Mouse (Mus musculus) thymus, postnatal 4 days (tissue): ENCODE measurements at regions not wholly inside any gene's neighbourhood (a gene's known extent, or its start where the extent isn't known, plus 50 kb on each side); places are given as distances from the start of the nearest gene placed in this dataset.
"Not testable (repeated sequence)": the region's sequence is repeated elsewhere in the genome, so short reads cannot be mapped to it uniquely, and the experiment has no call there.

Experiments
- DNase-seq: peaks from one replicate; pipeline ENCODE4 v3.0.0; 2021

- no peak for DNase-seq
Observed at GRCm38 (mm10) chr10:56788081-56788480, 411.0 kb downstream of the Gja1 start.

- no peak for DNase-seq
Observed at GRCm38 (mm10) chr10:56793074-56793473, 415.9 kb downstream of the Gja1 start.

GRCm38 (mm10) chr10:56795396-56795795 lies 418.3 kb downstream of the Gja1 start:
- DNase-seq: no peak

DNA sequence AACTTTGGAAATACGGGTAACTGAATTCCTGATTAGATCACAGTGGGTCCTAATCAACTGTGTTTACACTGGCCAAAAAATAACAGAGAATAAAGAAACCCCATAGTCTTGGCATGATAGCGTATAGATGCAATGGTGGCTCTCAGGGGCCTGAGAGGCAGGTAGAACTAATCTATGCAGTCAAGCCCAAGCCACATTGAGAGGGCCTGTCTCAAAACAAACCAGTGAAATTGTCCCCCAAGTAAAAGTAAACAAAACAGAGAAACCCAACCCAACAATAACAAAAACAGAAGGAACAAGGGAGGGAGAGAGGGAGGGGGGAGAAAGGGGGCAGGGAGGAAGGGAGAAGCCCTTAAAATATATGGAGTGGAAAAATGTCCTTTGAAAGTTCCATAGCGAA lies 422.2 kb downstream of the Gja1 start:
- DNase-seq: no peak

DNA sequence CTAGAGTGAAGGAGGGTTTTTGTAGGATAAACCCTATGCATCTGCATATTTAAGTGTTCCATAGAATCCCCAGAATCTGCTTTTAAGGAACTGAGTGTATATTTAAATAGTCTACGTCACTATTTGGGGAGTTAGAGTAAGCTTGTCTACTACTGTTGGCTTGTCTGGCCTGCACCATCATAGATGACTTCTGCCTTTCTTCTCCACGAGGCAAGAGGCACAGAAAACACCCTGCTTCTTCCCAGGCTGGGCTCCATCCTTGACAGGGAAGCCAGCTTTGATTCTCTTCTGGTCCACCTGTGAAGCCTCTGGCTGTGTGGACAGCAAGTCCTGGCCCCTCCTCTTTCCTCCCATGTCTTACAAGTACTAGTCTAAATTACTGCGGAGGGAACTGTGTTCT lies 422.6 kb downstream of the Gja1 start:
- no peak for DNase-seq

- no peak for DNase-seq
Observed at GRCm38 (mm10) chr10:56809006-56809405, 431.9 kb downstream of the Gja1 start.

GRCm38 (mm10) chr10:56822158-56822557 lies 445.0 kb downstream of the Gja1 start:
- no peak for DNase-seq

DNA sequence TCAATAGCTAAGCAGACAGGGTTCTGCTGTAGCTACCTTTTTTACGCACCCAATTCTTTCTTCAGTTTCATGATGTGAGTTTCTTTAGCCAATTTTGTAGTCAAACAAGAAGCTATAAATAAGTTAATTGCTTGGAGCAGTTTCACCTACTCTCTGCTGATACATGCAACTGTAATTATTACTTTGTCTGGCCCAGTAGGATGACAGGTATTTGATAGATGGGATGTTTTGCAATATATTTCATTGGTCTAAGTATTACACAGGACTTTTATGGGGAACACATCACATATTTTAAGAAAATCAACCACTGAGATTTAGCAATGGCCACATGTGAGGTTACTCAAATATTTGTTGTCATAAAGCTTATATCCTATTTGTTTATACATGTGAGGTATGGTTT lies 454.2 kb downstream of the Gja1 start:
- no peak for DNase-seq

- no peak for DNase-seq
Observed at GRCm38 (mm10) chr10:56831966-56832365, 454.8 kb downstream of the Gja1 start.

DNA sequence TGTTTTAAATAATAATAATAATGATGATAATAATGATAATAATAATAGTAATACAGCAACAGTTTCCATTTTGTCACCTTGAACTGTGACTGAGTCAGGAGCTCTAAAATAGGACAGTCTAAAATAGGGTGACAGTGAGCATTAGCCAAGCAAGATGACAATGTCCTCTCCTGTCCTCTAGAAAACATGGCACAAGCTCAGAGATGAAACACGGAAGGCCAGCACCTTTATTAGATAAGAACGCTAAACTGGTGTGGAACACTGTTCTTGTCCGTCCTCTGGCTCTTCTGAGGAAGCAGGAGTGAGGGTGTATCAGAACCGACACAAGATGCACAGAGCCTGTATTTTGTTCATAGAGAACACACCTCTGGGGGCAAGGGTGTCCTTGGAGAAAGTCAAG lies 459.0 kb downstream of the Gja1 start:
- no peak for DNase-seq

DNA sequence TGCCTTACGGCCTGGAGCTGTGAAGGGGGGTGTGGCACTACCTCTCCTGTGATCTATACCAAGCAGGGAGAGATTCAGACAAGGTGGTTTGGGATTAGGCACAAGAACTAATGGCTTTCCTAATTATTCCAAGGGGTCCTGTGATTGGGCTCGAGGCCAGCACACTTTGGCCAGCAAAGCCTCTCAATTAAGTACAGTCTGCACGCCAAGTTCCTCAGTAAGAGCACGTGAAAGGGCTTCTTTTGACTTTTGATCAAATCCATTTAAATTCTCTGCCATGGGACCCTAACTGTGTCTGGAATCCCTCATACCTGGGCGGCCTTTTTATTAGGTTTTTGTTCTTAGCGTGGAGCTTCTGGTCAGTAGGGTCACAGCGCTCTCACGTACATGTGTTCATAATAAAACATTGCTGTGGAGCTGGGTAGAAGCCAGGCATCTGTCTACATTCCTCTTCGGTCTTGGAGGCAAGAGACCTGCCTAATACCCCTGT lies 461.9 kb downstream of the Gja1 start:
- DNase-seq: no peak

- DNase-seq: no peak
Observed at GRCm38 (mm10) chr10:56839545-56839944, 462.4 kb downstream of the Gja1 start.

DNA sequence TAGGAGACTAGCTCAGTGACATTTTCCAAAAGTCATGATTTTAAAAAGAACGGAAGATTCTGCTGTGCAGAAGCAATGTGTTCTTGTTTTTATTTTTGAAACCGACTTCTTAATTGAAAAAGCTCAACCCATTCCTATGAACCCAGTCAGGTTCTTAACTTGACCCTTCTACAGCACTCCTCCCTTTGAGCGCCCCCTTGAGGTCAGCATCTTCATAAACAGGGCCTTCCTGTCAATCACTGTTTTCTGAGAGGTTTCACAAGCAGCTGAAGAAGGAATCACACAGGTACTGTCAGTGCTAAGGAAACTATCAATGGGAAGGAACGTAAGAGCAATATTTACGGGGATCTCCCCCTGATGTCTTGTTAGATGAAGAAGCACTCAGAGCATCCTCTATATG lies 463.6 kb downstream of the Gja1 start:
- DNase-seq: peak; percentile 55

DNA sequence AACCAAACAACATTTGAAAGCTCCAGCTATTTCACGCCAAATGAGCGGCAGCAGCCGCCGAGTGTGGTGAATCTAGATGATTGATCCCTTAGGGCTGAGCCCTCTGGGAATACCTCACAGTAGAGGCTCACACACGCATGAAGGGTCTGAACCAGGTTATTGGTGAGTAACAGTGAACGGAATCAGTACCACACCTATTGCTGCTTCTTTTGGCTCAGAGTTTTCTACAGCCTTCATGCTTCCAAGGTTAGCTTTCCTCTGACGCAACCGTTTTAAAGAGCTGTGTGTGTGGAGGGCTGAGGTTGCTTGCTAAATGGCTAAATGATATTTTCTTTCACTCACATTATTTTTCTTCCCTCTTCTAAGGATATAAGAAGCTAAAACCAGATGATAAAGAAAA lies 464.4 kb downstream of the Gja1 start:
- no peak for DNase-seq

GRCm38 (mm10) chr10:56841973-56842372 lies 464.8 kb downstream of the Gja1 start:
- no peak for DNase-seq

DNA sequence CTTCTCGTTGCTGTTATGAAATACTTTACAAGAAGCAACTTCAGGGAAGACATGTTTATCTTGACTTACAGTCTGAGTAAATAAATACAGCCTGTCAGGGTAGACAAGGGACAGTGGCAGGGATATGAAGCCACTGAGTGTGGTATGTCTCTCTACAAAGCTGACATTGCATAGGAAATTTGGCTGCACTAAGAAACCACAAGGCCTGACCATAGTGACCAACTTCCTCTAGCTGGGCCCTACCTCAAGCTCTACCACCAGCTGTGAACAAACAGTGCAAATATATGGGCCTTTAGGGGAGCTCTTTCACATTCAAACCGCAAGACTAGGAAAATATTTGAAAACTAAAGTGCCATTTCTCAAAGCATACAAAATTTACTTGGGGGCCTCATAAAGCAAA lies 475.4 kb downstream of the Gja1 start:
- no peak for DNase-seq

DNA sequence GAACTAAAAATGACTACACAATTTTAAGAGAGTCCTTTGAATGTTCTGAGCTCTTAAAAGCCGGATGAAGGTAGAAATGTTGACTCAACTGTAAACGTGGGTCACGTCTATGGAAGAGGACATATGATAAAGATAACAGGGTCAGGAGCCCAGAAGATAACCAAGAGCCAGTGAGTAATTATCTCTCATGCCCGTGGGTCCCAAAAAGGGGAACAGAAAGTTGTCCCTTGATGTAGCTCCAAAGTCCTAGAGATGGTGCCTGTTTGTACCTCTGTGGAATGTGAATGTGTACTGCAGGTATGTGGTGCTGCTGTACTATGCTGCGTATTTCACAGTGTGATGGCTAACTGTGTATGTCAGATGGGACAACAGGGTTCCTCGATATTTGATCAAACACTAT lies 479.1 kb downstream of the Gja1 start:
- no peak for DNase-seq

GRCm38 (mm10) chr10:56879744-56880143 lies 502.6 kb downstream of the Gja1 start:
- DNase-seq: no peak

DNA sequence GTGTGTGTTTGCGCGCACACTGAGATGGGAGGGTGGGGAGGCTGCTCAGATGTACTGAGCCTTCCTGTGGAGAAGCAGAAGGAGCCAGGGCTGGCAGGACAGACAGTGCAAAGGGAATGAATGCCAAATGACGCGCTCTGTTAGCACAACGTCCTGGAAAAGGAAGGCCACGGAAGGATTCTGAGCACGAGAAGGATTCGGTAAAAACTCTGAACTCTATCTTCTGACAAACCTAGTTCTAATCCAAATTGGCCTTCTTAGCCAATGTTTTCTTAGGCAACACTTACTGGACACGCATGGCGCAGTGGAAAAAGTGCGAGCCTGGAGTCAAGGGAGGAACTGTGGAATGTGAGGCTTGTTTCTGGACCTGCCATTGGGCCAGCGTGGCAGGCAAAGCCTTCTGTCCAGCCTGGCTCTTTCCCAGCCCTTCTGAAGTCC lies 503.0 kb downstream of the Gja1 start:
- DNase-seq: no peak

DNA sequence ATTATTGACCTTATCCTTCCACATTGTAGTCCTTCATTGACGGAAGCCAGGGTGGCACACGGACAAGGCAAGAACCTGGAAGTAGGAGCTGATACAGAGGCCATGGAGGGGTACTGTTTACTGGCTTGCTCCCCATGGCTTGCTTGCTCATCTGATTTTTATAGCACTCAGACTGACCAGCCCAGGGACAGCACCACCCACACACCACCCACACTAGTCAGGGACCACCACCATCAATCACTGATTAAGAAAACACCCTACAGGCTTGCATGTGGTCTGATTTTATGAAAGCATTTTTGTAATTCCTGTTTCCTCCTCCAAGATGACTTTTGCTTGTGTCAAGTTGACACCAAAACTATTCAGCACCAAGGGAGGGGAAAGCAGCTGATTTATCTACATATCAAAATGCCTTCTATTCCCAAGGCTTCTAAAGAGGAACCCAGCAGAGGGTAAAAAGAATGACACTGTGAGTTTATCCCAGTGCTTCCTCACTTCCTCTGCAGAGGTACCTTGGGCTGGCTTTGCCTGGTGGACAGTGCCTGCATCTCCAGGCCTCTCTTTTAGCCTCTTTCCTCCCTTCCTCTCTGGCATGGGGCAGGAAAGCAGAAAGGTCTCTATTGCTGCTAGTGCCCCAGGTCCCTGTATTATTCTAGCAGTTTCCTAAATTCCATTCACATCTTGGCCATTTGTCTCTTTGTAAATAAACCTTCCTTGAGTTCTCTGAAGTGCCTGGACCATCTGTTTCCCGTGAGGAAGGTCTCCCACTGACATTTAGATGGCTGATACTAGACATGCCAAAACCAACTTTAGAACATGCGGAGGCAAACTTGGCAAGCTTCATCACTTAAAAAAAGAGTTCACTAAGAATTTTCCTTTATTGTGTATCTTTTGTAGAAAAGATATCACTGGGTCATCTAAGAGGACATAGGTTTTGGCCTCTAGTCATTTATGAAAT lies 507.6 kb downstream of the Gja1 start:
- DNase-seq: no peak

GRCm38 (mm10) chr10:56891530-56891929 lies 514.4 kb downstream of the Gja1 start:
- DNase-seq: not testable (repeated sequence)

DNA sequence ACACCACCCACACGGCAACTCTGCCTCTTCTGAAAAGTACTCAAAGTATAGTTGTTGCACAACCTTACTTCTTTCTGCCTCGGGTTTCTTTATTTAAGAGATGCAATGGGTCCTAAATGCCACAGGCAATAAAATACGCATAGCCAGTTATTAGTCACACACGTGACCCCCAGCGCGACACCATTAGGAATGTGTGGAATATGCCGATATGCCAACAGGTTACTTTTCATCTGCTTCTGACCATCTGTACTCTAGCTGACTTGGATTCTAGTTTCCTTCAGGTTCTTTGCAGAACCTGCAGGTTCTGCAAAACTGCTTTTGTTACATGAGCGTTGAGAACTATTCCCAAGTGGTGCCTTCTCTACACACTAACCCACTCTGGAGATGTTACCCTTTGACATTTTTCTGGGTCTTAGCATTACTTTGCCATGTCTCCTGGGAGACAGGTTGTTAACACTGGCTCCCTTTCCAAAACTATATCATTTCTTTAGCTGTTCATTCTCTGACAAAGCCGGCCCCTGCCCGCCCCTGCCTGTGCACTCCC lies 515.6 kb downstream of the Gja1 start:
- no peak for DNase-seq

DNA sequence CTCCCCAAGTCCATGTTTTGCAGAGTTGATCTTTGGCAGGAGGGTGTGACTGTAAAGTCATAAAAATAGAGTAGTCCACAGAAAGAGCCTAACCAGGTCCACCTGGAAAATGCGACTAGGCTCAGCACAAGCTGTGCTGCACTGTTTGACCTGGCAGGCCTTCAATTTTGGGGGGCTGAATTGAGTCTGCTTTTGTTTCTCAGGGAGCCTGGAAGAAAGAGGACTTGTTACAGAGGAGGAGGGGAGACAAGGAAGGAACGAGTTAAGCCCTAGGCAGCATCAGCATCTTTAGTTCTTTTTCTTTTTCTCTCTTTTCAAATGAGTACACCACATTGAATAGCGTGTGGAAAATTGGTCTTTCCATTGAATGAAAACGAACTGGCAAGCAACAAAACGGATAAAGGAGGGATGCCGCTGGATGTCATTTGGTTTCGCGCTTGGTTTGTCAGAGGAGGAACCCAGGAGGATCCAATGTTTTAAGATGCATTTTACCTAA lies 516.1 kb downstream of the Gja1 start:
- no peak for DNase-seq

DNA sequence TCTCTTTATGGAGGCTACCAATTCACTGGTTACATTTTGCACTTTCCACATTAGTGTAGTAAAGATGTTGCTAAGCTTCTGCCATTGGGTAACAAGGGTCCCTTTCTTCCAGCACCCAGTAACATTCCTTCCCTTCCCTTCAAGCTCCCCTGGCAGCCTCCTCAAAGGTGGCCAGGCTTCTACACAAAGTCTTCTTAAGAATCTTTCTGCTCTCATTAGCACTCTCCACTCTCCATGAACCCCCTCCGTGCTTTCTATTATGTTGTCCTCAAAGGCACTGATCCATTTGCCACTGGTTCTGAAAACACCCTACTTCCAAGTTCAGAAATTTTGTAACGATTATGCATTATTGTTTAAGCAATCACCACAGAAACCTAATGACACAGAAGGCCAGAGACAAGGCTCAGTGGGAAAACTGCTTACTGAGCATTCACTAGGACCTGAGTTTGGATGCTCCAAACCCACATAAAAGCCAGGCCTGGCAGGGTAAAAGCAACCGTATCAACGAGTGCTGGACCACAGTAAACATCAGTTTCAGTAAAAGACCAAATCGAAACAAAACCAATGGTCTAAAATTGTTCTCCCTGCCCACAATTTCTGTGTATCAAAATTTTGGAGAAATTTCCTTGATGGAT lies 522.6 kb downstream of the Gja1 start:
- DNase-seq: no peak
